Mouse (Mus musculus) ES-E14 (cell line): ENCODE measurements around the gene Pax6. TPM values are rescaled to one million over a fixed set of nuclear protein-coding genes. Genes with fewer than 3 reads are reported as not detected.

Experiments
- DNase-seq: peaks from one replicate; pipeline ENCODE4 v3.0.0-alpha.2; 2013; ENCODE audit warnings: low read depth, low spot score
- H3K27ac ChIP-seq: 2 replicates; pipeline ENCODE4 v1.5.1; 2012; ENCODE audit warnings: low read depth, mild to moderate bottlenecking, low read length, moderate library complexity, mixed read lengths; ENCODE audit not compliant: poor library complexity, insufficient read depth, severe bottlenecking
- H3K36me3 ChIP-seq: 2 replicates; pipeline ENCODE4 v1.6.1; 2012; ENCODE audit warnings: mild to moderate bottlenecking, low read length, moderate library complexity, mixed read lengths; ENCODE audit not compliant: control insufficient read depth, poor library complexity, insufficient read depth, severe bottlenecking
- H3K4me1 ChIP-seq, 2 experiments: fragments of 150-350 bp in 1 of 2; sonication (generic) in 1 of 2; 2 replicates each; pipeline ENCODE4 v1.6.1; 2012; ENCODE audit warnings: low read length in 2 of 2, mild to moderate bottlenecking in 1 of 2, mixed read lengths in 1 of 2; ENCODE audit not compliant: control insufficient read depth in 2 of 2, insufficient read depth in 2 of 2, poor library complexity in 1 of 2
- H3K4me3 ChIP-seq, 2 experiments: fragments of 150-350 bp in 1 of 2; sonication (generic) in 1 of 2; 2 replicates each; pipeline ENCODE4 v1.5.1; 2012; ENCODE audit warnings: low read length in 2 of 2, low read depth in 1 of 2, mild to moderate bottlenecking in 1 of 2, mixed read lengths in 1 of 2; ENCODE audit not compliant: insufficient read depth in 1 of 2, poor library complexity in 1 of 2, severe bottlenecking in 1 of 2
- H3K9ac ChIP-seq: 2 replicates; pipeline ENCODE4 v1.6.1; 2012; ENCODE audit warnings: low read depth, mild to moderate bottlenecking, low read length, mixed read lengths; ENCODE audit not compliant: poor library complexity, insufficient read depth, severe bottlenecking
- H3K9me3 ChIP-seq: fragments of 150-350 bp; sonication (generic); 2 replicates; pipeline ENCODE4 v1.6.1; 2012; ENCODE audit warnings: low read depth, mild to moderate bottlenecking, low read length; ENCODE audit not compliant: control insufficient read depth, insufficient read depth
- CHD2 ChIP-seq: IDR thresholded peaks from 2 replicates; pipeline ENCODE4 v1.6.1; 2014; ENCODE audit warnings: mild to moderate bottlenecking, low read depth, low read length, inconsistent platforms
- HCFC1 ChIP-seq: IDR thresholded peaks from 2 replicates; pipeline ENCODE4 v1.6.1; 2012; ENCODE audit warnings: low read length, inconsistent platforms, borderline replicate concordance; ENCODE audit not compliant: insufficient read depth
- MAFK ChIP-seq: IDR thresholded peaks from 2 replicates; pipeline ENCODE4 v1.6.1; 2014; ENCODE audit warnings: mild to moderate bottlenecking, low read depth, low read length, inconsistent platforms; ENCODE audit not compliant: insufficient read depth
- ZC3H11A ChIP-seq: IDR thresholded peaks from 2 replicates; pipeline ENCODE4 v1.6.1; 2012; ENCODE audit warnings: low read depth, mild to moderate bottlenecking, inconsistent platforms, low read length, borderline replicate concordance
- ZNF384 ChIP-seq: IDR thresholded peaks from 2 replicates; pipeline ENCODE4 v1.6.1; 2012; ENCODE audit warnings: low read depth, low read length, inconsistent platforms
- in situ Hi-C, 2 experiments: fragments of 600-800 bp; cut with MboI; formaldehyde crosslinking; loops; one replicate each; pipeline ENCODE4 v1.15.1; 2025; ENCODE audit warnings: low sequenced_read_pairs in 2 of 2, inconsistent platforms in 1 of 2; ENCODE audit not compliant: unreplicated experiment in 2 of 2
- total RNA-seq: library from RNA; depleted of rRNA; stranded (reverse); fragments of 300-350 nt; gene quantifications from 2 replicates; pipeline ENCODE4 v1.2.3, GENCODE M21; 2012

The Pax6 gene
- total RNA-seq, 1 experiment: 4.3 TPM

DNA sequence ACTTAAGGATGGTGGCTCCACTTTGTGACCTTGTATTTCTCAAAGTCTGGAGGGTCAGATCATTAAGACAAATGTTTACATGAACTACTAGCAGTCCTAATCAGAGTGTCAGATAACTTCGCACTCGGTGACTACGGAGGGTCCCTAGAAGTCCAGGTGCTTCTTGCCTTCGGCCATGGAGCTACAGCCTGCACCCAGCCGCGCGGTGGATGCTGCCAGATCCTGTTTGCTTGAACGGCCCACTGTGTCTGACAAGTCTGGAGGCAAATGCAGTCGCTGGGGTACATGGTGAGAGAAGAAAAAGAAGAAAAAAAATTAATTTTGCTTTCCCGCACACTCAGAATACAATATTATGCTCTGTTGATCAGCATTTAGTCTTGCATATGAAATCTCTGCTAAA lies 33.9 kb downstream of the Pax6 start:
- DNase-seq: no peak
- no peak for TF ChIP-seq MAFK
- TF ChIP-seq HCFC1: no peak
- no peak for TF ChIP-seq CHD2
- TF ChIP-seq ZC3H11A: no peak
- no peak for TF ChIP-seq ZNF384
- Histone ChIP-seq H3K4me3 (no peak overlapping the region), H3K9ac (no peak overlapping the region), H3K36me3 (no peaks in the 10 kb centered on the region), H3K27ac (no peak overlapping the region), H3K9me3 (no peaks in the 10 kb centered on the region), H3K4me1 (no peaks in the 10 kb centered on the region)
- in situ Hi-C loops: no loop called here

DNA sequence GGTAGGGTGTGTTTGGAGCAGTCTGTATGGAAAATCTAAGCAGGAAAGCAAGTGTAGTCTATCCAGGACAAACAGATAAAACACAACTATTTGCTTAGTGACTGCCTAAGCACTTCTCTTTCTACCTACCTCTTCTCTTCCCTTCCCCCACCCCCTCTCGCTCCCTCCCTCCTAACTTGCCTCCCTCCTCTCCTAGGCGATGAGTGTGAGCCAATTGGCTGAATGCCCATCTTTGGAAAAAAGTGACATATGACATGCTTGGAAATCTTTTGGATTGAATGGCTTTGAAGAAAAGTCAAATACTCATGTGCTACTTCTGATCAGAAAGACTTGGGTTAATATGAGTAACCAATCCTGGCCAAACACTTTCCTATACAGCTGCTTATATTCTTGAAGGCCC lies 36.6 kb downstream of the Pax6 start:
- Histone ChIP-seq H3K4me1 (no peaks in the 10 kb centered on the region), H3K4me3 (no peak overlapping the region), H3K27ac (no peak overlapping the region), H3K9ac (no peak overlapping the region), H3K36me3 (no peaks in the 10 kb centered on the region), H3K9me3 (no peaks in the 10 kb centered on the region)
- in situ Hi-C loops: no loop called here
- DNase-seq: no peak
- TF ChIP-seq CHD2 (no peak), ZNF384 (no peak), HCFC1 (no peak), MAFK (no peak)

DNA sequence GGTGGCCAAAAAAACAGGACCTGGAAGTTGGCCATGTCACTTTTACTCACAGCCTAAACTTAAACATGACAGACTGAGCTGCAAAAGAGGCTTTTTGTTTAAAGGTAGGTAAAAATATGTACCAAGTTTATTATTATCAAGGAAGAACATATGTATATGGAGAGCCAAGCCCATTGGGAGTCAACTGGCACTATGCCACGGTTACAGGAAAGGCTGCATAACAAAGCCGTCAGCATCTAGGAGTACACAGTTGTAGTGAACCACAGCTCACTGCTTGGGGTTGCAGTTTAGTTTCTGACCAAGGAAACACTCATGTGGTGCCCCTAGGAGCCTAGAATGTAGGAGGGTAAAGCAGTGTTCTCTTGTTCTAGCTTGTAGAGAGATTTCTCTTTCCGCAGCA lies 40.4 kb downstream of the Pax6 start:
- no peak overlapping the region for H3K27ac ChIP-seq
- no peak overlapping the region for H3K9ac ChIP-seq
- in situ Hi-C loops: no loop called here
- no peak for DNase-seq
- TF ChIP-seq ZNF384: no peak
- no peak for TF ChIP-seq HCFC1
- no peak for TF ChIP-seq CHD2
- H3K4me3 ChIP-seq: no peak overlapping the region
- H3K4me1 ChIP-seq: no peaks in the 10 kb centered on the region
- no peaks in the 10 kb centered on the region for H3K36me3 ChIP-seq
- H3K9me3 ChIP-seq: no peaks in the 10 kb centered on the region

DNA sequence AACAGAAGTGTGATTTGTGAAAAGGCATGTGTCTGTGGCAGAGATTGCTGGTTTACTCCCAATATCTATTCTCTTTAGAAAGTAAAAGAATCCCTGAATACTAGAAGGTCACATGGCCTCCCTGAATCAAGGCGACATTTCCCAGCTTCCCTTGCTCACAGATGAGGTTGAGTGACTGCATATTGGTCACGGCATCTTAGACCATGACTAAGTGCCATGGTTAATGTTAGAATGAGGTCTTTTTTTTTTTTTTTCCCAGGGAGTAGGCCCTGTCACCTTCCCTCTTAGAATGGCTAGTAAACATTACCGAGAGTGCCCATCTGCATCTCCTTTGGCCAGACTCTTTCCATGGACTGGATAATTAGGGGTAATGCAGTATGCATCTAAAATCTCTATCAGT lies 41.8 kb downstream of the Pax6 start:
- DNase-seq: no peak
- Histone ChIP-seq H3K4me3 (no peak overlapping the region), H3K36me3 (no peaks in the 10 kb centered on the region), H3K27ac (no peak overlapping the region), H3K4me1 (no peaks in the 10 kb centered on the region), H3K9me3 (no peaks in the 10 kb centered on the region), H3K9ac (no peak overlapping the region)
- TF ChIP-seq CHD2 (no peak), ZNF384 (no peak), HCFC1 (no peak), ZC3H11A (no peak), MAFK (no peak)
- in situ Hi-C loops: no loop called here

DNA sequence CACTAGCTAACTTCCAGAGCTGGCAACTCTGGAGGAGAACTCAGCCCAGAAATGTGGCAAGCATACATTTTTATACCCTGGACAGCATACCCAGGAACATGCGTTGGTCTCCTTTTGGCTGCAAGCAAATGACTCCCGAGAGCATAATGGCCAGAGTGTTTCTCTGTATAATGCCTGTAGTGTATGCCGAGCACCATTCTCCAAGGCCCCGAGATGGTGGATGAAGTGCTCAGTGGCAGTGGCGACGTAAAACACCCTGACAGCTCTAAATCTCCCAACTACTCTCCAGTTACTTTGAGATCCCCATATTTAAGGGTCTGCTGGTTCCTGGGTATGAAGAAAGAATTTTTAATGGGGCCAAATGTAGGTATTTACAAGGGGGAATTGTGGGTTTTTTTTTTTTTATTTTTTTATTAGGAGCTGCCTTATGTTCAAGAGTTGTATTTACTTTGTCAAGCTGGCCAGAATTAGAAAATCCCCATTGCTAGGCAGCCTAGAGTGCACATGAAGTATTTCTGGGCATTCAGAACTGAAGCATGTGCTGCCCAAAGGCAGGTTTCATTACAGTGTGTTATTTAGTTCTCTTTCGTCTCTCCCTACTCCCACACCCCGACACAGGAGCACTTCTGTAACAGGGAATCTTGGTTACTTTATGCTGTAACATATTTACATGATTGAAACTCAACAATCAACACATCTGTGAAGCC lies 46.9 kb downstream of the Pax6 start:
- no peaks in the 10 kb centered on the region for H3K4me1 ChIP-seq
- no peak overlapping the region for H3K9ac ChIP-seq
- in situ Hi-C loops: no loop called here
- H3K27ac ChIP-seq: no peak overlapping the region
- H3K4me3 ChIP-seq: no peak overlapping the region
- DNase-seq: no peak
- TF ChIP-seq ZNF384: no peak
- TF ChIP-seq HCFC1: no peak
- no peak for TF ChIP-seq ZC3H11A
- no peak for TF ChIP-seq CHD2
- no peak for TF ChIP-seq MAFK
- H3K9me3 ChIP-seq: no peaks in the 10 kb centered on the region
- no peaks in the 10 kb centered on the region for H3K36me3 ChIP-seq
